Mouse (Mus musculus): Measurements from ENCODE around the gene Pnpla3. TPM values are rescaled to one million over a fixed set of nuclear protein-coding genes. Genes with fewer than 3 reads are reported as not detected.

Pnpla3 gene
- total and polyA plus RNA-seq, 2 experiments from 2014 or later, result 3.0 to 5.6 TPM

DNA sequence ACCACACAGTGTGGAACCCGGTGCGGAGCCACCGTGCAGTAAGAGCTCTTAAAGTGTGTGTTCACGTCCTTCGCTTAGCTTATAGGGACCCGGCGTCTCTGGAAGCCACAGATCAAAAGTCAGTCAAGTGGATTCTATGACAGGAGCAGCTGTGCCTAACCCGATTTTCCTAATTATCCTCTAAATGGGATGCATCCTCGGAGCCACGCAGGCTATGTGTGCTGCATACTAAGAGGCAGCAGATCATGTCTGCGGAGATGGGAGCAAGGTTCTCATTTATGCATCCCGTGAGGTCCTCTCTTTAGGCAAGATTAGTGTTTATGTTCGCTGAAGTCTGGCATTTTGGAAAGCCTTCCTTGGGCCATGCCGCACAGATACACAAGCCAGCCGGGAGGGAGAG is 59.3 kb downstream of the Pnpla3 start:
- H3K4me1 ChIP-seq (ENCODE audit: insufficient read depth), result peaks cover 23% of the 10 kb centered on the region
- no peak overlapping the region for H3K9ac ChIP-seq
- WGBS, result 30% methylated on average over 15 of the region's 15 CpGs
- no peaks in the 10 kb centered on the region for H3K36me3 ChIP-seq (ENCODE audit: insufficient read depth)
- ATAC-seq (peak; percentile 69; the same call in 1 of the 2 replicates), DNase-seq (peak; percentile 64)
- H3K27ac ChIP-seq (ENCODE audit: low read depth, low read length), result peak overlapping the region; percentile 21; the same call in 1 of the 2 replicates
- no peak overlapping the region for H3K4me3 ChIP-seq (ENCODE audit: low read depth, low read length)
- H3K4me2 ChIP-seq (ENCODE audit: low read depth), result no peak overlapping the region
- no peaks in the 10 kb centered on the region for H3K9me3 ChIP-seq (ENCODE audit: low read length)
- no peak for TF ChIP-seq CTCF (IDR thresholded peaks at IDR 0.05; ENCODE audit: low read depth)
- no peaks in the 10 kb centered on the region for H3K27me3 ChIP-seq (ENCODE audit: insufficient read depth, low read length)

DNA sequence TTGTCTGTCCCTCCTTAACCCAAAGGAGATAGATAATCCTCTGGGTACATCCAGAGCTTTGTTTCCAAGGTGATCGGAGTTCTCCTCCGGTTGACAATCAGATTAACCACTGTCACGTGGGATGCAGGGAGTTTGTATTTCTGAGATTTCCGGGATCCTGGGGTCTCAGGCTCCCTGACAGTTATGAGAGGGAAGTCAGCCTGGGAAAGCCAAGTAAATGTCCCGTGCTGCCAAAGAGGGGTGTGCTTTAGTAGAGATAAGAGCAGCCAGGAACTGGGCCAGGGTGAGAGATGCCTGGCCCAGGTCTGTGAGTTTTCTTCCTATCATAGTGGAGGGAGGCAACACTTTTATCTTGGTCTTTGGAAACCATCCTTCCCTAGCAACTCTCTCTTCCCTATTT is 63.0 kb downstream of the Pnpla3 start:
- no peaks in the 10 kb centered on the region for H3K36me3 ChIP-seq (ENCODE audit: insufficient read depth)
- H3K27me3 ChIP-seq (ENCODE audit: insufficient read depth, low read length), result no peaks in the 10 kb centered on the region
- no peak overlapping the region for H3K4me3 ChIP-seq (ENCODE audit: low read depth, low read length)
- no peak for TF ChIP-seq CTCF (IDR thresholded peaks at IDR 0.05; ENCODE audit: low read depth)
- WGBS, result 14% methylated on average over 5 of the region's 5 CpGs
- H3K4me2 ChIP-seq (ENCODE audit: low read depth), result peak overlapping the region; percentile 88
- H3K9me3 ChIP-seq (ENCODE audit: low read length), result no peaks in the 10 kb centered on the region
- no peak for ATAC-seq
- peaks cover 22% of the 10 kb centered on the region for H3K4me1 ChIP-seq (ENCODE audit: insufficient read depth)
- peak overlapping the region; percentile 64; the same call in 1 of the 2 replicates for H3K27ac ChIP-seq (ENCODE audit: low read depth, low read length)
- no peak for DNase-seq
- H3K9ac ChIP-seq, result no peak overlapping the region

DNA sequence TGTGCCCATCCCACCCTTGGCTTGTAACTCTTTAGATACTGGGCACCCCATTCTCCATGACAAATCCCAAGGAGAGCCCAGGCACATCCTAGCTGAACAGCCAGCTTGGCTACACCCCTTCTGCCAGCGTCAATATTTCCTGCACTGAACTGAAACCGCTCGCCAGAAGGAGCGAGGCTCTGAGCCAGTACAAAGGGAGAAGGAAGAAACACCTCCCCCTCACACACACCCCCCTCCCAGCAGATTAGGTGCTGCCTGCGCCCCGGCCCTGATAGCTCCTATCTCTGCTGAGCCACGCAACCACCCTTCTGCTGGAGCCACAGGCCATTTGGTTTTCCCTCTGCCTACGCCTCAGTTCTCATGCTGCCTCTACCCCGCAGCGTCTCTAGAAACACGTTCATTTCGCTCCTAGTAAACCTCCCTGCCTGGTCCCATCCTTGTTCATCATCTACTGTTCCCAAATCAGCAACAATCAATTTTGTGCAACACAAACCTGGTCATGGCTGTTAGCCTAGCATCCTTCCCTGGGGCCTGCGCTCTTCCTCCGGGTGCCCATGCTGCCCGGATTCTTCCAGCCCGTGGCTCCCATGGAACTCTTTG is 63.6 kb downstream of the Pnpla3 start:
- Histone ChIP-seq H3K27ac (ENCODE audit: low read depth, low read length) (peak overlapping the region; percentile 64; the same call in 1 of the 2 replicates), H3K9me3 (ENCODE audit: low read length) (no peaks in the 10 kb centered on the region), H3K27me3 (ENCODE audit: insufficient read depth, low read length) (no peaks in the 10 kb centered on the region), H3K4me2 (ENCODE audit: low read depth) (peak overlapping the region; percentile 88), H3K4me1 (ENCODE audit: insufficient read depth) (peaks cover 22% of the 10 kb centered on the region), H3K9ac (peak overlapping the region; percentile 58), H3K36me3 (ENCODE audit: insufficient read depth) (no peaks in the 10 kb centered on the region), H3K4me3 (ENCODE audit: low read depth, low read length) (peak overlapping the region; percentile 38)
- 2% methylated on average over 16 of the region's 16 CpGs for WGBS
- no peak for TF ChIP-seq CTCF (IDR thresholded peaks at IDR 0.05; ENCODE audit: low read depth)
- ATAC-seq (peak; percentile 55), DNase-seq (peak; percentile 70)

DNA sequence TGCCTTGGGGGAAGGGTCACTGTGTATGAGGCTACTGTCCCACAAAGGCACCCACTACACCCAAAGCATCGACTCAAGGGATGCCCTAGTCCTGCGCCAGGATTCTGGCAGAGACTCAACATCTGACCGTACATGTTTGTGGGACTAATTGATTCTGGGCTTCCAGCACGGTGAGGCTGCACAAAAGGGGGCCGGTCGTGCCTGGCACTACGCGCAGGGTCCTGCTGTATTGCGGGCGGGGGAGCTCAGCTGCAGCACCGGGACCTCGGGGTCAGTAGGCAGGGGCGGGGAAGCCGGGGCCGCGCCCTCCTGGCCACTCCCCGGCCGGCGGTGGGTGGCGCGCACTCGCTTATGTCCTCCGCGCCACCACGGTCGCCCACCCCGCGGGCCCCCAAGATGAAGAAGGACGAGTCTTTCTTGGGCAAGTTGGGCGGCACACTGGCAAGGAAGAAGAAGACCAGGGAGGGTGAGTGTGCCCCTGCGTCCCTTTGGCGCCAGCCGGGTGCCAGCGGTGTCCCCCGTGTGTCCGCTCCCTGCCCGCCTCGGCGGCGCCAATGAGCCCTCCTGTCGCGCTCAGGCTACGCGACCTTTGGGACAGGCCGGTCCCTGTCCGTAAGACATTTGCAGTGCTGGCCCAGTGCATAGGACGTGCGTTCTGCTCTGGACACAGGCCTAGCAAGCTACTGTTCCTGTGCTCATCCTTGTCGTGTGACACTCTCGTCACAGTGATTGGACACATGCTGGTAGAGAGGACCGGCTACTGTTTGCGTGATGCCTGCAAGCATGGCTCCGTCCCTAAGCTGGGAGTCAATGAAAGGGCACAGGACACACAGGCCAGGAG is 64.3 kb downstream of the Pnpla3 start, which contains the start of gene Parvb:
Parvb (plus strand) TSS at position 323 of the 841 bp plus-strand sequence.
- peak within 1 kb of the TSS; percentile 38 for H3K4me3 ChIP-seq (ENCODE audit: low read depth, low read length)
- H3K36me3 ChIP-seq (ENCODE audit: insufficient read depth), result no peaks in the 10 kb centered on the region
- no peaks in the 10 kb centered on the region for H3K9me3 ChIP-seq (ENCODE audit: low read length)
- H3K9ac ChIP-seq, result peak within 1 kb of the TSS; percentile 58
- ATAC-seq, result peak; percentile 62
- 0 out of 2 replicates have a peak, but pooled peaks have one; percentile 3 for TF ChIP-seq CTCF (IDR thresholded peaks at IDR 0.05; ENCODE audit: low read depth)
- DNase-seq, result peak; percentile 65
- peak within 1 kb of the TSS; percentile 64; the same call in 1 of the 2 replicates for H3K27ac ChIP-seq (ENCODE audit: low read depth, low read length)
- peak within 1 kb of the TSS; percentile 88 for H3K4me2 ChIP-seq (ENCODE audit: low read depth)
- peaks cover 22% of the 10 kb centered on the region for H3K4me1 ChIP-seq (ENCODE audit: insufficient read depth)
- WGBS, result 2% methylated on average over 46 of the region's 53 CpGs
- H3K27me3 ChIP-seq (ENCODE audit: insufficient read depth, low read length), result no peaks in the 10 kb centered on the region

DNA sequence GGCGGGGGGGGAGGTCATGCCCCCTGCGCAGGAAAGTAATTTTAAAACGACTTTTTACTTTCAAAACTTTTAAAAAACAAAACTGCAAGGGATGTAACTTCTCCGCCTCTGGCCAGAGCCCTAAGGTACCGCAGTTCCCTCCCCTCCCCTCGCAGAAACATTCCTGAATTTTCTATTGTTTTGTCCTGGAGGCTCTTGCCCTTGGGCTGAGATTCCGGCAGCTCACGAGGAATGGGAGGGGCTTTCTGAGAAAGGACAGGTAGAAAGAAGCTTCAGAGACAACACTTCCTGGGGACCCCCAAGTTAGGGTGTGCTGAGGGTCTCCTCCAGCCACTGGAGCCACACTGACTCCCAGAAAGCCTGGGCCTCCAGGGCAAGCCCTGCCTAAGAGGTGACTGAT is 65.0 kb downstream of the Pnpla3 start:
- no peak overlapping the region for H3K27ac ChIP-seq (ENCODE audit: low read depth, low read length)
- no peak overlapping the region for H3K9ac ChIP-seq
- 28% methylated on average over 8 of the region's 8 CpGs for WGBS
- no peaks in the 10 kb centered on the region for H3K36me3 ChIP-seq (ENCODE audit: insufficient read depth)
- TF ChIP-seq CTCF (IDR thresholded peaks at IDR 0.05; ENCODE audit: low read depth), result no peak
- peaks cover 18% of the 10 kb centered on the region for H3K4me1 ChIP-seq (ENCODE audit: insufficient read depth)
- H3K27me3 ChIP-seq (ENCODE audit: insufficient read depth, low read length), result no peaks in the 10 kb centered on the region
- H3K9me3 ChIP-seq (ENCODE audit: low read length), result no peaks in the 10 kb centered on the region
- no peak overlapping the region for H3K4me3 ChIP-seq (ENCODE audit: low read depth, low read length)
- ATAC-seq, result no peak
- DNase-seq, result no peak
- H3K4me2 ChIP-seq (ENCODE audit: low read depth), result peak overlapping the region; percentile 88

DNA sequence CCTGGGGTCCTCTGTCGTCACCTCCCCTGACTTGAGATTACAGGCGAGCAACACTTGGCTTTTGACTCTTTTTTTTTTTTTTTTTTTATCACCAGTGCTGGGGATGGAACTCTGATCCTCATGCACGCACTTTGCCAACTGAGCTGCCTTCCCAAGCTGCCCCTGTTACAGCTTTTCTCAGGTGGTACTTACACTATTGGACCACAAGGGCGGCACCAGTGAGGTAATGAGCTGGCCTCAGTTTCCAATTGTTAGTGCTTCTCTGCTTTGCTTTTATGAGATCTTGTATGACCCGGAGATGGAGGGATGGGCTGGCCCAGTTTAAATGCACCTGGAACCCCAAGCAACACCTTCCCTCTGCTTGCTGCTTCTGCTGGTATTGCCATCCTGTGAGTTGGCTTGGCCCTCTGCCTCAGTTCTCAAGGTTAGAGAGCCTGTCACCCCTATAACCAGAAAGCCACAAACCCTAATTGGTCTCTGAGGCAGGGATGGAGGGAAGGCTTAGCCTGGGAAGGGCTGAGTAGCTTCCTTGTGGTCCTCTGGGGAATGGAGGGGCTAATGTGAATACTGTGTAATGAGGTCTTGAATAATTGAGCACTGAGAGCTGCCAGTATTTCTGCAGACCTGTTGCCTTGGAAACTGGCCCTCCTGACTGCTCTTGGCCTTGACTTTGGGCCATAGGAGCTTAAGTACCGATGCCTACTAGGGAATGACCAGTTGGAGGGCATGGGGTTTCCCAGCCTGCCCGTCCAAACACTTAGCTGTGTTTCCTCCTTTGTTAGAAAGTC is 67.4 kb downstream of the Pnpla3 start:
- Histone ChIP-seq H3K27me3 (ENCODE audit: insufficient read depth, low read length) (no peaks in the 10 kb centered on the region), H3K9ac (no peak overlapping the region), H3K4me1 (ENCODE audit: insufficient read depth) (peaks cover 25% of the 10 kb centered on the region), H3K36me3 (ENCODE audit: insufficient read depth) (no peaks in the 10 kb centered on the region), H3K4me2 (ENCODE audit: low read depth) (no peak overlapping the region), H3K27ac (ENCODE audit: low read depth, low read length) (no peak overlapping the region), H3K9me3 (ENCODE audit: low read length) (no peaks in the 10 kb centered on the region), H3K4me3 (ENCODE audit: low read depth, low read length) (no peak overlapping the region)
- WGBS, result 82% methylated on average over 7 of the region's 7 CpGs
- TF ChIP-seq CTCF (IDR thresholded peaks at IDR 0.05; ENCODE audit: low read depth), result peak; percentile 41
- ATAC-seq, result peak; percentile 47
- peak; percentile 43 for DNase-seq
